Mouse (Mus musculus) thymus, adult 18-20 months (tissue): ENCODE measurements around the gene Exoc8.

Experiments used
- DNase-seq, 2 experiments: peaks; one replicate each; pipeline ENCODE4 v3.0.0; 2022; ENCODE audit warnings: mixed read lengths in 2 of 2

Gene Exoc8

DNA sequence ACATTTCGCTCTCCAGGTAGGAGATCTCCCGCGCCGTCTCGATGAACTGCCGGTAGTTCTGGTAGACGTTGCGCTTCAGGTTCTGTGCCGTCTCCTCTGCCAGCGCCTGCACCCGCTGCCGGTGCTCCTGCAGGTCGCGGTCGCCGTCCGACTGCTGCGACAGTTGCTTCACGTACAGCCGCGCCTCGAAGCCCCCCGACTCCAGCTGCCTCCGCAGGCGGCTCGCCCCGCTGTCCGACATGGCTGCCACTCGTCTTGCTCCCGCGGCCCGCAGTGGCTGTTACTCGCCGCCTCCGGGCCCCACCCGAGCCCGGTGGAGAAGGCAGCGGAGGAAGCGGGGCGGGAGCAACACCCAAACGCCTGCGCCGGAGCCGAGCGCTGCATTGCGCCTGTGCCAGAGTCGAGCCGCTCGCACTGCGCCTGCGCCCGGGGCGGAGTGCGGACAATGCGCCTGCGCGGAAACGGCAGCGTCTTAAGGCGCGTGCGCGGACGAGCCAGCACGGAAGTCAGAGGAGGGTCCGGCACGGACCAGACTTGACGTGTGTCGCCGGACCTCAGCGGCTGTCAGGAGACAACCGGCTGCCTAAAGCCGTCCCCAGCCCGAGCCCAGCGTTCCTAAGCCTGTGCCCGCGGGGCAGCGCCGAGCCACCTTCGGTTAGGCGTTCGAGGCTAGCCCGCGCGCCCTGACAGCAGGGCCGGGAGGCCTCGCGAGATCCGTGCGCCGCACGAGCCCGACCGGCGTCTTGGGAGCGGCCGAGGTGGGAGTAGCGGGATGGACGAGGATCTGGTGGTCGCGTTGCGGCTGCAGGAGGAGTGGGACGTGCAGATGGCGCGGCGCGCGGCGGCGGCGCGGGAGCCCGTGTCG is at the start of gene Exoc8, which contains the start of gene Sprtn:
Gene Exoc8 (minus strand): TSS at position 320 of the 865 bp plus-strand sequence.
Gene Sprtn (plus strand): TSS at position 501 of the 865 bp plus-strand sequence.
- peak; percentile 92 to 93 for DNase-seq

DNA sequence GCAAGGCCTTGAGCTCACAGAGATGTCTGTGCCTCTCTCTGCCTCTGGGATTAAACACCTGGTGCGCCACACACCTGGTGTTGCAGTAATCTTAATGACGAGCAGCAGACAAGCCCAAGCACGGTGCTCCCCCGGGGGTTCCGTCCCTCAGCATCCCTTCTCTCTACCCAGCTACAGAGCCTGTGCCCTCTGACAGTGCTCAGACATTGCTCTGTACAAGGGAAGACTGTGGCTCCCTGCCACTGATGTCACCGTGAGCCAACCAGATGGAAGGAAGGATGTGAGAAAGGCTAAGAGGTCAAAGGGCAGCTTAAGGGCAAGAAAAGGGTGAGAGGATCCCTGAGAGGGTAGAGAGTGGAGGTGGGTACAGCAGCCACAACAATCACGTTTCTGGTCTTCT is 46.9 kb upstream of the Exoc8 start:
- no peak for DNase-seq

DNA sequence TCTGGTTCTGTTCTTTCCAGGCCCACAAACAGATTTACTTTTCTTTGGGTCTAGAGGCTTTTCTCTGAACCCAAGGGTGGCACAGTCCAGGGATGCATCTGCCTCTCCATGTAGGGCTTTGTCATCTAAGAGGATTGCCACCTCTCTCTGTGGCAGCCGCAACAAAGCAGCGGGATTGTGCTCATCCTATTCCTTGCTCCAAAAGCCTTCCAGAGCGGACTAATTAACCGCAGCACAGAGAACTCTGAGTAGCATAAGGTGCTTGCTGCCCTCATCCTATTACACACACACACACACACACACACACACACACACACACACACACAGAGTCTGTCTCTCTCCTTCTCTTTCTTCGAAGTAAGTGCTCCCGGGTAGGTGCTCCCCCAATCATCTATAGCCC is 46.3 kb upstream of the Exoc8 start:
- DNase-seq, result no peak

DNA sequence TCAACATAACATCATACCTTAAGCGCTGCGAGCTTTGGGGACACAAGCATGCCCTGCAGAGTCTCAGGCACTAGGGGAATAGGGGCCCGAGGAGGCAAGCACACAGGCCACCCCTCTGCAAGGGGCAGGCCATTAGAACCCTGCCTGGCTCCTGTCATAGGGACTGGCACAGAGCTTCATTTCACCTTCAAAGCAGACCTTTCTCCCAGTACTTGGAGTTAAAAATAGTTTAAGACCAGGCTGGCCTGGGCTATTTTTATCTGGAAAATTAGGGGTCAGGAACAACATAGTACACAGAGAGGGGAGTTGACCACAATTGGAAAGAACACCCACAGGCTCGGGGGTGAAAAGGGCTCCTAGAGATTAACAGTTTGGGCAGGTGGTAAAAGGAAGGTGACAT is 39.8 kb upstream of the Exoc8 start:
- DNase-seq, result no peak

- no peak for DNase-seq
Observed at GRCm38 (mm10) chr8:124936699-124937098, 39.2 kb upstream of the Exoc8 start.

DNA sequence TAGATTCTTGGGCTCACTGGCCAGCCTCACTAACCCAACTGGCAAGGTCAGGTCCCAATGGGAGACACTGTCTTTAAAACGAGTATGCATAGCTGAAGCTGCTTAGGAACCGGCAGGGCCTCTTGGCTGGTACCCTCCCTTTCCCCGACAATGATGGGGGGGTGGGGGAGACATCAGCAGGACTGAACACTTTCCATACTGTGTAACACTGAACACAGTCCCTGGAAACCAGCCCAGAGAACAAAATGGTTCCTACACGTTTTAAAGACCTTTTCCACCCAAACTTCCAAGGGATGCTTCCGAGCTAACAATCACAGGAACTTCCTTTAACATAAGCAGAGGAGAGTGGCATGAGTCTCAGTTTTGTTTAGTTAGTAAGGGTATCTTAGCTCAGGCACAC is 37.6 kb upstream of the Exoc8 start:
- DNase-seq, result no peak

DNA sequence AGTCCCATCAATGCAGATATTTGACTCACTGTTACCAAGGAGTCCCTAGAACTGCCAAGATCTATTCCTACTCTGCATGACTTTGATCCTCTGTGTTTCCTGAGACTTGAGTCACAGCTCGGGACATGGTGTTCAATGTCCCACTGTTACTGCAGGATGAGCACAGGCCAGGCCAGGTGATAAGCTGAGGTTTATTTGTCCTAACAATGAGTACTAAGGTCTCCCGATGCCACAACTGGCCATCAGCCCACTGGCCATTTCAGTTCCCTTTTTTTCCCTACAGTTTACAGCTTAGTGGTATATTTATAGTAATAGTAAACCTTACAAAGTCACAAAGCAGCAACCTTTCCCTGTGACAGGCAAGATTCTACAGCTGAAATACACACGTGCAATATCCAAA is 34.9 kb upstream of the Exoc8 start:
- DNase-seq, result no peak

- no peak for DNase-seq
Observed at GRCm38 (mm10) chr8:124930649-124931048, 33.1 kb upstream of the Exoc8 start.

DNA sequence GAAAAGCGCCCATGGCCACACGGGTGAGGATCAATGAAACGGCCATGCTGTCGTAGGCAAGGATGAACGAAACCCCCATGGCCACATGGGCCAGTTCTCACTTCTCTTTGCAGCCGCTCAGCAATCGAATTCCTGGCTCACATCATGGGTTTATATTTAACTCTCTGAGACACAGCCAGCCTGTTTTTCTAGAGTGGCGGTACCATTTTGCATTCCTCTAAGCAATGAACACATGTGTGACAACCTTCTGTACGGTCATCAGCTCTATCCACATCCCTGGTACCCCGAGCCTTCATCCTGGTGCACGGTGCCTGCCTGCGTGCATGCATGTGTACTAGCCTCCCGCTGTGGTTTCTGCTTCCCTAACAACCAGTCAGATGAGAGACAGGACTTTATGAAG is 32.6 kb upstream of the Exoc8 start:
- no peak for DNase-seq

- no peak for DNase-seq
Observed at GRCm38 (mm10) chr8:124929006-124929405, 31.5 kb upstream of the Exoc8 start.

GRCm38 (mm10) chr8:124926351-124926771 is 28.9 kb upstream of the Exoc8 start:
- DNase-seq, result no peak

DNA sequence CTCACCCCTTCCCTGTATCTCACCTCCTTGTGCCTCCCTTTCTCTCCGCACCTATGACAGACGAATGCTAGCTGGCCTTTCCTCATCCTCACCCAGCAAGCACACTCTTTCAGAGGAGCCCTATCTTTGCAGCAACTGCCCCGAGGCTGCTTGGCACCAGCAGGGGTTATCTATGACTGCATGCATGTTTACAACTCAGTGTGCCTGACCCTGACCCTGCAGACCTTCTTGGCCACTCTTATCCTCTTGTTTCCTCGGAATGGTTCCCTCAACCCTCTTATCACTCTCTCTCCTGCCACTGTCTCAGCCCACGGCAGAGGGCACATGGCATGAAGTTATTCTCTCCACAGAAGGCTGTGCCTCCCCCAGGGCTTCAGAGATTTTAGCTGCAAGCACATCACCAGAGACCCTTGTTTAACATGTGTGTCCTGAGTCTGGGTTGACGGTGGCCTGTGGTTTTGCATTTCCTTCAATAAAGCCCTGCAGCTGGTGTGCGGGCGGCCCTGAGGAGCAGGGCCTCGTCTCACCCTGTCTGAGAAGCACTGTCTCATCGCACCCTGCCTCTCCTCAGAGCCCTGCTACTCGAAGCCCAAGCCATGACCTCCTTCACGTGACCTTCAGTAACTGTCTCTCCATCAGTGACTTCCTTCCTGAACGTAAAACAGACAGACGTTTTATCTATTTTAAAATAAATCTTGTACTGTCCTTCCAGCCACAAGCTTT is 28.2 kb upstream of the Exoc8 start:
- DNase-seq, result no peak

DNA sequence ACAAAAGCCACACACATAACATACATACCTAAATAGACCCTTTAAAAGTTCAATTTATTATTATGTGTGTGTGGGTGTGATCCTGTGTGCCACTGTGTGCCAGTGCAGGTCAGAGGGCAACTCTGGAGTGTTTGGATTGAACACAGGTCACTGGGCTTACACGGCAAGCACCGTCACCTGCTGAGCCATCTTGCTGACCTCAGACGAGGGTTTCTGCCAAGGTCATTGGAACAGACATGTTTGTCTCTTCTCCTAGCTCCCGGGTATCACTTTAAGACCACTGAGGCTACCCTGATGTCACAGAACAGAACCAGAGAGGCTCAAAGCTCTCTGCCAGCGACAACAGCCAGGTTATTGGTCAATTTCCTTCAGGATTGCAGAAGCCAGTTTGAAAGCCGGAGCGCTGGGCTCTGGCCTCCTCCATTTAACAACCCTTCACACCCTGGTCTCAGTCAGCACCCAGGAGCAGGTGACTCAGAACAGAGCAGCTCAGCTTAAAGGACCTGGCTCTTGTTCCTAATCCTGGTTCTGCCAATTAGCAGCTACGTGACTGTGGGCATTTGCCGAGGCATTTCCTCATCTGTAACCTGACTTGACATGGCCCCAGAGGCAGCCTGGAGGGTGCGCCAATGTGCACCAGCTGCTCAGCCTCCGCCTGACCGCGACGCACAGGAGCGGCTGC is 26.6 kb upstream of the Exoc8 start:
- DNase-seq, result no peak

- DNase-seq, result no peak
Observed at GRCm38 (mm10) chr8:124922490-124923089, 25.1 kb upstream of the Exoc8 start.

- DNase-seq, result no peak
Observed at GRCm38 (mm10) chr8:124921369-124922279, 24.1 kb upstream of the Exoc8 start.

DNA sequence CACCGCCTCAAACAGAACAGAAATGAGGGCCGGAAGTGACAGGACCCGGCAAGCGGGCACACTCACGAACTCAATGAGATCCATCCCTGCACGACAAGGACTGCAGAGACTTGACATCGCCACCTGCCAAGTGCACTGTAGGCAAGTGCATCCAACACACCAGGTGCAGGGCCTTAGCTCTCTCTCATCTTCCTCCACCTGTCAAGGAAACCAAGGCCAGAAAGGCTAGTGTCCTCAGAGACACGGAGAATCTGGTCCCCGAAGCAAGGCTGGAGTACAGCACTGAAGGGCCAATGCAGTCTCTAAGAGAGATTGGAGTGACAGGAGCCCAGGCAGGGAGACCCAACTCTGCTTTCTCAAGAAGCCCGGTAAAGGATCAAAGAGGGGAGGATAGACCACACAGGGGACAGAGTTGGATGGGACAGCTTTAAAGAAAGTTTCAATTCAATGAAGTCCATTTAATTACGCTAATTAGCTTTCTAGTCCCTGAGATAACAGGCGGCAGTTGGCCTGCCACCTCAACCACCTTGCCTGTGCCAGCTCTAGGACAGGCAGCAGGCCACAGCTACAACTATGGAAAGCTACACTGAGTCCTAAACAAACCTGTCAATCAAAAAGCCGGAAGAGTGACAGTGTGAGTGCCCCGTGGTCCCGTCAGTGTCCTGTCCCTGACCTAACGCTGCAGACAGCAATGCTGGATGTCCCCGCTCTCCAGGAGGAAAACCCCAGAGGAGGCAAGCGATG is 20.4 kb upstream of the Exoc8 start:
- no peak for DNase-seq

DNA sequence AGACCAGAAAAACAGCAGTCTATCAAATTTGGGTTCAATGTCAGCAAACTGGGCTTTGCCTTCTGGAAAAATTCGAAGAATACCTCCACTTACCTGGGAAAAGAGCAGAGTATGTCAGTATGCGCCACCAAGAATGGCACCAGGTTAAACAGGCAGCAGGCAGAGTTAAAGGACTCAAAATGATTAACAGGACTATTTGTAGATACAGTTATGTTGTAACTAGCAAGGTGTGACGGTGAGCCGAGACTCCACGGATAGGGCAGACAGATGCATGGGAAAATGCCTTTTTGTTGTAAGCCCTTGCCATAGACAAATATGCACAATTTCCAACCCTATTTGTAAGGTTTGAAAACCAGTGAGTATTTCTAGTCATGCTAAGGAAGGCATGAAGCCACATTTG is 16.6 kb upstream of the Exoc8 start:
- DNase-seq, result no peak

DNA sequence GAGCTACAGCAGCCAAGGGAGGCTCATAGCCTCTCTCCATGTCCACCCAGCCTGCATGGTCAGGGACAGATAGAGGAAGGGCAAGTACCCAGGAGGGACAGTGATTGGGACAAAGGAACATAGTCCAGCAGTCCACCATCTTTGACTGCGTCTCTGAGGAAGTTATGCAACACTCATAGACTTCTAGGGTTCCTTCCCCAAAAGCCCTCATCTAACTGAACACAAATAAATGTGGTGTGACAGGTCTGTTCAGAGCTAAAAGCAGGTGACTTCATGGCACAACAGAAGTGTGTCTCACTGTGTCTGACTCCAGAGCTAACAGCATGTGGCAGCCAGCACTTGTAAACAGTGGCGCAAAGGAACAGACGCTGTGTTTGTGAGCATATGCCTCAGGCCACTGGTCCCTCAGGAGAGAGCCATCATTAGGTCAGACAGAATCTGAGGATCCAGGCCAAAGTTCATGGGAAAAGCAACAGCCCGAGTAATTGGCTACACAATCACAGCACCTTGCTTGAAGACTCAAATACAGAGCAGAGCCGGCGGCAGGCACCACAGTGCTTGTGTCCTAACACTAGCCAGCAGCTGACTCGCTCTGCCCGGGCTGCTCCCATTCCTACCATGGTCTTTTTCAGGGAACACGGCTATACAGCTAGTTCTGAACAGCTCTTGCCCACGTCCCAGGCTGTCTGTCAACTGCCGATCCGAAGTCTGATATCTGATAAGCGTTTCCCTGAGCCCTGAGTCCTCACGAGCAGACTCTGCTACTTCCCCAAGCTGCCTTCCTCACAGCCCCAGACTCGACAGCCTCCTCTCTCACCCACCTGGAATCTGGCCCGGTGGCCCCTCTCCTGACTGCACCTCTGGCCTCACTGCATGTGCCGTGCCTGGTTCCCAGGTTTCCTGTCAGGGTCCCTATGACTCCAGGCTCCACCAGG is 14.7 kb upstream of the Exoc8 start:
- no peak for DNase-seq

- DNase-seq, result no peak
Observed at GRCm38 (mm10) chr8:124910349-124910748, 12.8 kb upstream of the Exoc8 start.

DNA sequence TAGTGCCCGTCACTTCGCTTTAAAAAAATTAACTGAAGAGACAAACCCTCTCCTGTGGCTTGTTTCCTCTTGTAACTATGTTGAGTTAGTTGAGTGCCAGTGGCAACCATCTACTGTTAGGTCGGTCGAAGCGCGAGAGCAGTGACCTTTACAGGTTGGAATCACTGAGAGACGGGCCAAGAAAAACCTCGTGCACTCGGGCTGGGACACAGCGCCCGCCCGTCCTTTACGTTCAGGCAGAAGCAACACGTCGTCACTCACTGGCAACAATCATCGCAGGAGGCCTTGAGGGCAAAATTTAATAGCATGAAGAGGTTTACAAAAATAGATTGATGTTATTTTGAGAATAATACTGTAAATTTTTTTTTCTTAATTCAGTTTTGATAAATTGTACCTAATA is 12.4 kb upstream of the Exoc8 start:
- DNase-seq, result no peak
